Mouse (Mus musculus) forebrain, embryonic 15.5 days (tissue): ENCODE measurements around the gene Gltp. TPM values are rescaled to one million over a fixed set of nuclear protein-coding genes. Genes with fewer than 3 reads are reported as not detected.

ENCODE experiments used
- ATAC-seq: fragments of 200-750 bp; cut with Nextera tagmentation; replicated peaks from 2 replicates; pipeline ENCODE4 v1.8.0; 2017; ENCODE audit warnings: mild to moderate bottlenecking, moderate TSS enrichment, moderate library complexity
- H3K27ac ChIP-seq: fragments of 300-500 bp; sonication (generic); replicated peaks from 2 replicates; pipeline ENCODE4 v1.5.1; 2015; ENCODE audit warnings: mild to moderate bottlenecking, inconsistent platforms
- H3K27me3 ChIP-seq: fragments of 300-500 bp; sonication (generic); 2 replicates; pipeline ENCODE4 v1.6.1; 2015; ENCODE audit warnings: inconsistent platforms
- H3K36me3 ChIP-seq: fragments of 300-500 bp; sonication (generic); 2 replicates; pipeline ENCODE4 v1.6.1; 2015; ENCODE audit warnings: mild to moderate bottlenecking, inconsistent platforms
- H3K4me1 ChIP-seq: fragments of 300-500 bp; sonication (generic); 2 replicates; pipeline ENCODE4 v1.6.1; 2015; ENCODE audit warnings: inconsistent platforms
- H3K4me2 ChIP-seq: fragments of 300-500 bp; sonication (generic); replicated peaks from 2 replicates; pipeline ENCODE4 v1.6.1; 2015; ENCODE audit warnings: mild to moderate bottlenecking, inconsistent platforms
- H3K4me3 ChIP-seq: fragments of 300-500 bp; sonication (generic); 2 replicates; pipeline ENCODE4 v1.5.1; 2015; ENCODE audit warnings: mild to moderate bottlenecking, inconsistent platforms
- H3K9ac ChIP-seq: fragments of 300-500 bp; sonication (generic); replicated peaks from 2 replicates; pipeline ENCODE4 v1.6.1; 2015; ENCODE audit warnings: mild to moderate bottlenecking, inconsistent platforms
- H3K9me3 ChIP-seq: fragments of 300-500 bp; sonication (generic); 2 replicates; pipeline ENCODE4 v1.6.1; 2016; ENCODE audit warnings: inconsistent platforms
- WGBS: fragments of 180-500 bp; shearing (Covaris S2); methylation state at CpG from one replicate; pipeline ENCODE4 v1.1.7; 2015; ENCODE audit warnings: mixed read lengths; 5-methylcytosine and 5-hydroxymethylcytosine counted together
- polyA plus RNA-seq: library from polyadenylated mRNA; unstranded; fragments of >200 nt; fragmentation: Nextera tagmentation; extraction: Ambion mirVana; gene quantifications from 2 replicates; pipeline ENCODE4 v1.2.1, GENCODE M21; 2015

Gene Gltp
- 36.9 and 39.6 TPM in 2 replicates for polyA plus RNA-seq

- no peaks in the 10 kb centered on the region for H3K9me3 ChIP-seq
- peaks cover 17% of the 10 kb centered on the region for H3K4me1 ChIP-seq
- no peaks in the 10 kb centered on the region for H3K36me3 ChIP-seq
- 4% methylated on average over 73 of the region's 75 CpGs for WGBS
- peak within 1 kb of the TSS; percentile 91 for H3K9ac ChIP-seq
- peaks cover 24% of the 10 kb centered on the region for H3K27me3 ChIP-seq
- peak; percentile 98 for ATAC-seq
- no peak within 1 kb of the TSS for H3K27ac ChIP-seq
- H3K4me3 ChIP-seq = peak within 1 kb of the TSS; percentile 92
- peak within 1 kb of the TSS; percentile 96 for H3K4me2 ChIP-seq
Observed at GRCm38 (mm10) chr5:114690633-114691567, at the start of gene Gltp. TSS of gene Gltp (minus strand) at chr5:114690984.

GRCm38 (mm10) chr5:114738707-114739241 is 48.0 kb upstream of the Gltp start:
- Histone ChIP-seq H3K36me3 (peaks cover 76% of the 10 kb centered on the region), H3K4me3 (no peak overlapping the region), H3K9me3 (no peaks in the 10 kb centered on the region), H3K27me3 (no peaks in the 10 kb centered on the region), H3K4me1 (peaks cover 14% of the 10 kb centered on the region), H3K4me2 (no peak overlapping the region), H3K27ac (no peak overlapping the region), H3K9ac (no peak overlapping the region)
- 89% methylated on average over 12 of the region's 12 CpGs for WGBS
- no peak for ATAC-seq

GRCm38 (mm10) chr5:114737090-114737887 is 46.5 kb upstream of the Gltp start:
- no peak for ATAC-seq
- no peak overlapping the region for H3K4me2 ChIP-seq
- WGBS = 82% methylated on average over 21 of the region's 21 CpGs

GRCm38 (mm10) chr5:114733606-114734005 is 42.8 kb upstream of the Gltp start:
- Histone ChIP-seq H3K27me3 (no peaks in the 10 kb centered on the region), H3K4me1 (no peaks in the 10 kb centered on the region), H3K36me3 (peaks cover 80% of the 10 kb centered on the region), H3K27ac (no peak overlapping the region), H3K4me2 (no peak overlapping the region), H3K9me3 (no peaks in the 10 kb centered on the region), H3K4me3 (no peak overlapping the region), H3K9ac (no peak overlapping the region)
- no peak for ATAC-seq
- 96% methylated on average over 15 of the region's 15 CpGs for WGBS

More at GRCm38 (mm10) chr5:114737090-114737887, 46.5 kb upstream of the Gltp start:
- H3K27ac ChIP-seq = no peak overlapping the region
- H3K36me3 ChIP-seq = peaks cover 78% of the 10 kb centered on the region
- 0 out of 2 replicates have a peak, but pooled peaks cover under 1% of the 10 kb centered on the region for H3K4me1 ChIP-seq
- H3K9me3 ChIP-seq = no peaks in the 10 kb centered on the region
- no peak overlapping the region for H3K4me3 ChIP-seq
- H3K27me3 ChIP-seq = no peaks in the 10 kb centered on the region
- H3K9ac ChIP-seq = no peak overlapping the region

GRCm38 (mm10) chr5:114731969-114732368 is 41.2 kb upstream of the Gltp start:
- Histone ChIP-seq H3K9me3 (no peaks in the 10 kb centered on the region), H3K4me3 (no peak overlapping the region), H3K4me2 (no peak overlapping the region), H3K9ac (no peak overlapping the region), H3K27me3 (no peaks in the 10 kb centered on the region), H3K36me3 (peaks cover 75% of the 10 kb centered on the region), H3K4me1 (no peaks in the 10 kb centered on the region), H3K27ac (no peak overlapping the region)
- 92% methylated on average over 15 of the region's 15 CpGs for WGBS
- no peak for ATAC-seq

- Histone ChIP-seq H3K4me2 (no peak overlapping the region), H3K4me1 (no peaks in the 10 kb centered on the region), H3K9me3 (no peaks in the 10 kb centered on the region), H3K27ac (no peak overlapping the region), H3K36me3 (peaks cover 70% of the 10 kb centered on the region), H3K27me3 (no peaks in the 10 kb centered on the region), H3K4me3 (no peak overlapping the region), H3K9ac (no peak overlapping the region)
- no peak for ATAC-seq
- WGBS = 70% methylated on average over 6 of the region's 6 CpGs
Observed at GRCm38 (mm10) chr5:114731498-114731897, 40.7 kb upstream of the Gltp start.

- no peak overlapping the region for H3K9ac ChIP-seq
- H3K9me3 ChIP-seq = no peaks in the 10 kb centered on the region
- peaks cover 58% of the 10 kb centered on the region for H3K36me3 ChIP-seq
- no peak overlapping the region for H3K27ac ChIP-seq
- no peaks in the 10 kb centered on the region for H3K27me3 ChIP-seq
- WGBS = 77% methylated on average over 10 of the region's 10 CpGs
- H3K4me2 ChIP-seq = no peak overlapping the region
- H3K4me3 ChIP-seq = no peak overlapping the region
- no peaks in the 10 kb centered on the region for H3K4me1 ChIP-seq
- ATAC-seq = no peak
Observed at GRCm38 (mm10) chr5:114730129-114730528, 39.3 kb upstream of the Gltp start.

GRCm38 (mm10) chr5:114728160-114728559 is 37.4 kb upstream of the Gltp start:
- Histone ChIP-seq H3K27ac (no peak overlapping the region), H3K27me3 (no peaks in the 10 kb centered on the region), H3K36me3 (peaks cover 59% of the 10 kb centered on the region), H3K4me2 (no peak overlapping the region), H3K4me3 (no peak overlapping the region), H3K9ac (no peak overlapping the region), H3K4me1 (no peaks in the 10 kb centered on the region), H3K9me3 (no peaks in the 10 kb centered on the region)
- WGBS = 83% methylated on average over 10 of the region's 10 CpGs
- no peak for ATAC-seq

- Histone ChIP-seq H3K9ac (no peak overlapping the region), H3K4me1 (no peaks in the 10 kb centered on the region), H3K4me2 (no peak overlapping the region), H3K9me3 (no peaks in the 10 kb centered on the region), H3K27me3 (no peaks in the 10 kb centered on the region), H3K36me3 (peaks cover 53% of the 10 kb centered on the region), H3K4me3 (no peak overlapping the region), H3K27ac (no peak overlapping the region)
- no peak for ATAC-seq
- 94% methylated on average over 13 of the region's 13 CpGs for WGBS
Observed at GRCm38 (mm10) chr5:114722846-114723245, 32.1 kb upstream of the Gltp start.

GRCm38 (mm10) chr5:114721969-114722368 is 31.2 kb upstream of the Gltp start:
- Histone ChIP-seq H3K36me3 (peaks cover 57% of the 10 kb centered on the region), H3K9ac (no peak overlapping the region)

GRCm38 (mm10) chr5:114720784-114721183 is 30.0 kb upstream of the Gltp start:
- no peaks in the 10 kb centered on the region for H3K27me3 ChIP-seq
- no peak for ATAC-seq
- WGBS = 93% methylated on average over 11 of the region's 11 CpGs
- H3K9ac ChIP-seq = no peak overlapping the region
- no peaks in the 10 kb centered on the region for H3K4me1 ChIP-seq
- H3K4me2 ChIP-seq = no peak overlapping the region
- no peak overlapping the region for H3K4me3 ChIP-seq
- H3K36me3 ChIP-seq = peaks cover 66% of the 10 kb centered on the region
- no peak overlapping the region for H3K27ac ChIP-seq
- no peaks in the 10 kb centered on the region for H3K9me3 ChIP-seq

More at GRCm38 (mm10) chr5:114721969-114722368, 31.2 kb upstream of the Gltp start:
- Histone ChIP-seq H3K27me3 (no peaks in the 10 kb centered on the region), H3K9me3 (no peaks in the 10 kb centered on the region), H3K4me1 (no peaks in the 10 kb centered on the region), H3K4me2 (no peak overlapping the region), H3K4me3 (no peak overlapping the region), H3K27ac (no peak overlapping the region)
- 91% methylated on average over 10 of the region's 10 CpGs for WGBS
- ATAC-seq = no peak

GRCm38 (mm10) chr5:114719928-114720270 is 29.1 kb upstream of the Gltp start:
- H3K4me3 ChIP-seq = no peak overlapping the region
- no peak overlapping the region for H3K27ac ChIP-seq

More at GRCm38 (mm10) chr5:114719928-114720270, 29.1 kb upstream of the Gltp start:
- Histone ChIP-seq H3K9me3 (no peaks in the 10 kb centered on the region), H3K4me2 (no peak overlapping the region), H3K36me3 (peaks cover 75% of the 10 kb centered on the region), H3K27me3 (no peaks in the 10 kb centered on the region), H3K9ac (no peak overlapping the region), H3K4me1 (no peaks in the 10 kb centered on the region)
- 96% methylated on average over 6 of the region's 6 CpGs for whole genome bisulfite sequencing
- no peak for ATAC-seq
